ENCODE assay signal across 12 mouse cellular contexts in genomic region chr4:55451026-55451425, GRCm38 (mm10).
DNase-seq lines count a peak whose midpoint lies in the region; ATAC-seq and TF ChIP-seq lines count a peak whose summit lies in the region.
"Had no signal": no experiment of that assay in that cellular context is flagged by ENCODE, and none has a peak within 500 bp of the region (broad histone marks: within the 10 kb centered on the region; RNA-seq: fewer than 3 reads in every experiment).

No protein-coding gene starts in this region.

- TF ChIP-seq CTCF in heart, adult 2 months (IDR thresholded peaks at IDR 0.05), result peak; percentile 45
- peak; percentile 46 for TF ChIP-seq CTCF in midbrain, postnatal 0 days (IDR thresholded peaks at IDR 0.05)

- DNase-seq in heart, adult 2 months, result no peak
- DNase-seq in heart, embryonic 10.5 days (ENCODE audit: low spot score), result no peak
- peak; percentile 18 for DNase-seq in midbrain, postnatal 0 days (ENCODE audit: low spot score)
- DNase-seq in midbrain, embryonic 10.5 days (ENCODE audit: low spot score), result no peak
- peak; percentile 56 for DNase-seq in R1 (ENCODE audit: low read depth, low spot score)
- peak; percentile 21 for DNase-seq in thymus, postnatal 14 days
- DNase-seq in c-Kit-positive CD71-positive TER-119-positive erythroid progenitor cells, embryonic 14.5 days (ENCODE audit: low spot score), result no peak
- DNase-seq: heart, postnatal 4 days had no signal

- 69% methylated on average over 4 of the region's 4 CpGs for WGBS in heart, adult 2 months
- whole genome bisulfite sequencing in heart, embryonic 10.5 days, result 69% methylated on average over 4 of the region's 4 CpGs
- 72% methylated on average over 4 of the region's 4 CpGs for WGBS in midbrain, postnatal 0 days
- WGBS in midbrain, embryonic 10.5 days, result 76% methylated on average over 4 of the region's 4 CpGs

- H3K4me1 ChIP-seq in heart, adult 2 months (ENCODE audit: control insufficient read depth, insufficient read depth, low read length), result no peaks in the 10 kb centered on the region
- H3K4me1 ChIP-seq in heart, embryonic 10.5 days, result no peaks in the 10 kb centered on the region
- H3K4me1 ChIP-seq in midbrain, postnatal 0 days (ENCODE audit: insufficient read depth, low read length), result no peaks in the 10 kb centered on the region
- H3K4me1 ChIP-seq in midbrain, embryonic 10.5 days, result no peaks in the 10 kb centered on the region
- H3K4me1 ChIP-seq: embryonic facial prominence, embryonic 13.5 days; limb, embryonic 13.5 days; midbrain, embryonic 12.5 days had no signal

- H3K9ac ChIP-seq in heart, adult 2 months (ENCODE audit: low read depth, low read length), result no peak overlapping the region
- H3K9ac ChIP-seq in midbrain, postnatal 0 days (replicated peaks; ENCODE audit: low read length, poor library complexity, severe bottlenecking), result no peak overlapping the region
- H3K9ac ChIP-seq: embryonic facial prominence, embryonic 13.5 days; limb, embryonic 13.5 days; midbrain, embryonic 12.5 days had no signal

- no peak overlapping the region for H3K4me2 ChIP-seq in midbrain, postnatal 0 days (ENCODE audit: low read depth, low read length, poor library complexity, severe bottlenecking)
- H3K4me2 ChIP-seq: embryonic facial prominence, embryonic 13.5 days; limb, embryonic 13.5 days; midbrain, embryonic 12.5 days had no signal

- no peaks in the 10 kb centered on the region for H3K27me3 ChIP-seq in heart, adult 2 months (ENCODE audit: control insufficient read depth, insufficient read depth, low read length)
- no peaks in the 10 kb centered on the region for H3K27me3 ChIP-seq in heart, embryonic 10.5 days (ENCODE audit: insufficient read depth, poor library complexity, severe bottlenecking)
- H3K27me3 ChIP-seq in midbrain, postnatal 0 days (ENCODE audit: insufficient read depth, low read length), result no peaks in the 10 kb centered on the region
- no peaks in the 10 kb centered on the region for H3K27me3 ChIP-seq in midbrain, embryonic 10.5 days (ENCODE audit: low read depth, poor library complexity, severe bottlenecking)
- H3K27me3 ChIP-seq: embryonic facial prominence, embryonic 13.5 days; limb, embryonic 13.5 days; midbrain, embryonic 12.5 days had no signal

- TF ChIP-seq EP300 in heart, adult 2 months (IDR thresholded peaks at IDR 0.05; ENCODE audit: insufficient read depth, low read depth, low read length), result no peak

- H3K79me2 ChIP-seq in heart, adult 2 months (replicated peaks; ENCODE audit: control insufficient read depth, insufficient read depth, low read length), result no peaks in the 10 kb centered on the region

- no peaks in the 10 kb centered on the region for H3K9me3 ChIP-seq in heart, embryonic 10.5 days
- H3K9me3 ChIP-seq in midbrain, postnatal 0 days (ENCODE audit: low read length), result no peaks in the 10 kb centered on the region
- H3K9me3 ChIP-seq in midbrain, embryonic 10.5 days (replicated peaks), result no peaks in the 10 kb centered on the region
- H3K9me3 ChIP-seq: embryonic facial prominence, embryonic 13.5 days; limb, embryonic 13.5 days; midbrain, embryonic 12.5 days had no signal

- no peak overlapping the region for H3K4me3 ChIP-seq in heart, adult 2 months
- no peak overlapping the region for H3K4me3 ChIP-seq in heart, embryonic 10.5 days
- H3K4me3 ChIP-seq in midbrain, postnatal 0 days (ENCODE audit: low read depth, low read length), result no peak overlapping the region
- H3K4me3 ChIP-seq in midbrain, embryonic 10.5 days, result no peak overlapping the region
- H3K4me3 ChIP-seq: embryonic facial prominence, embryonic 13.5 days; limb, embryonic 13.5 days; midbrain, embryonic 12.5 days had no signal

- no peaks in the 10 kb centered on the region for H3K36me3 ChIP-seq in heart, adult 2 months (ENCODE audit: control insufficient read depth, insufficient read depth, low read length)
- H3K36me3 ChIP-seq in heart, embryonic 10.5 days, result no peaks in the 10 kb centered on the region
- H3K36me3 ChIP-seq in midbrain, postnatal 0 days (ENCODE audit: insufficient read depth, low read length), result no peaks in the 10 kb centered on the region
- H3K36me3 ChIP-seq in midbrain, embryonic 10.5 days, result no peaks in the 10 kb centered on the region
- H3K36me3 ChIP-seq: embryonic facial prominence, embryonic 13.5 days; limb, embryonic 13.5 days; midbrain, embryonic 12.5 days had no signal

- intact Hi-C loops in heart, adult 2 months (cut with DNase I), result no loop called here

- no peak for TF ChIP-seq POLR2A in heart, adult 2 months (IDR thresholded peaks at IDR 0.05; ENCODE audit: insufficient read depth, low read depth, low read length)

- H3K27ac ChIP-seq in heart, adult 2 months, result no peak overlapping the region
- no peak overlapping the region for H3K27ac ChIP-seq in heart, embryonic 10.5 days
- no peak overlapping the region for H3K27ac ChIP-seq in midbrain, postnatal 0 days (ENCODE audit: low read depth, low read length)
- no peak overlapping the region for H3K27ac ChIP-seq in midbrain, embryonic 10.5 days (replicated peaks)
- H3K27ac ChIP-seq: embryonic facial prominence, embryonic 13.5 days; limb, embryonic 13.5 days; midbrain, embryonic 12.5 days had no signal

- ATAC-seq in midbrain, postnatal 0 days (ENCODE audit: low FRiP score), result no peak
- no peak for ATAC-seq in inflammation-experienced regulatory T-cells, adult 6 months

Comparison
In these comparisons a context has a peak if more than half of its experiments do, and no peak if none do; other contexts are left out.
1. DNase-seq: peak in midbrain, postnatal 0 days (single experiment), R1 (single experiment) and thymus, postnatal 14 days (single experiment); none in heart, adult 2 months (0 of 2), heart, embryonic 10.5 days (single experiment), midbrain, embryonic 10.5 days (single experiment) and c-Kit-positive CD71-positive TER-119-positive erythroid progenitor cells, embryonic 14.5 days (single experiment).